Mouse (Mus musculus) ES-E14 (cell line): ENCODE results near the gene Arl2.

ENCODE experiments used
- CHD2 ChIP-seq: IDR thresholded peaks from 2 replicates; pipeline ENCODE4 v1.6.1; 2014; ENCODE audit warnings: mild to moderate bottlenecking, low read depth, low read length, inconsistent platforms
- ZC3H11A ChIP-seq: IDR thresholded peaks from 2 replicates; pipeline ENCODE4 v1.6.1; 2012; ENCODE audit warnings: low read depth, mild to moderate bottlenecking, inconsistent platforms, low read length, borderline replicate concordance
- ZNF384 ChIP-seq: IDR thresholded peaks from 2 replicates; pipeline ENCODE4 v1.6.1; 2012; ENCODE audit warnings: low read depth, low read length, inconsistent platforms

- TF ChIP-seq CHD2 (no peak), ZNF384 (peak; percentile 66; the same call in 1 of the 2 replicates), ZC3H11A (peak; percentile 60; the same call in 1 of the 2 replicates)
Measured at GRCm38 (mm10) chr19:6126289-6126688, 15.1 kb downstream of the Arl2 start.
